Mouse (Mus musculus) C2C12 (cell line): ENCODE measurements at regions not wholly inside any gene's neighbourhood (a gene's known extent, or its start where the extent isn't known, plus 50 kb on each side); places are given as distances from the start of the nearest gene placed in this dataset.

Experiments
- CTCF ChIP-seq: IDR thresholded peaks from one replicate; pipeline ENCODE4 v1.5.1; 2011; ENCODE audit not compliant: control insufficient read depth, insufficient read depth, insufficient read length
- FOSL1 ChIP-seq: IDR thresholded peaks from one replicate; pipeline ENCODE4 v1.8.0; 2011; ENCODE audit warnings: mild to moderate bottlenecking, low read length; ENCODE audit not compliant: poor library complexity, insufficient read depth, severe bottlenecking
- MAX ChIP-seq: IDR thresholded peaks from one replicate; pipeline ENCODE4 v1.6.1; 2011; ENCODE audit warnings: mild to moderate bottlenecking, control low read depth
- USF1 ChIP-seq: IDR thresholded peaks from one replicate; pipeline ENCODE4 v1.6.1; 2011; ENCODE audit warnings: low read depth, mild to moderate bottlenecking, control low read depth, moderate library complexity

GRCm38 (mm10) chr13:115836203-115836768 lies 473.2 kb downstream of the Isl1 start:
- TF ChIP-seq CTCF (no peak), USF1 (no peak), FOSL1 (no peak), MAX (no peak)
